Mouse (Mus musculus): ENCODE results near the gene S100a3.
A peak's percentile ranks its signal among the peaks of the same experiment; 100 is the strongest.

The S100a3 gene

GRCm38 (mm10) chr3:90626266-90627021, 66.1 kb downstream of the S100a3 start:
- no peak for DNase-seq (ENCODE audit: low read depth, low spot score)

DNA sequence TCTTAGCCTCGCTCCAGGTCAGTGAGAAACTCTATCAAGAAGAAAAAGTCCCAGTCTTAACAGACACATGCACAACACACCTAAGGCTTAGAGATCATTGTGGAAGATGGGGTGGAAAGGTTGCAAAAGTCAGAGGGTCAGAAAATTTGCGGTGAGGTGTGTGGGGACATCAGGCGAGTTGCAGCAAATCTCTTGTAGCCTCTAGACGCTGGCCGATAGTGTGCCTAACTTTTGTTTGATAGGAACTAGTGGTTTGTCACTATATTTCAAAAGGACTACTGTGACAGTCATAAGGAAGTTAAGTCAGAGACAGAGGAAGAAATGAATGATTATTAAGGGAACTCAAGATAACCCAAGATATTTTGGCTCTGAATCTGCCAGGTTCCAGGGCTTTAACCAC, 67.0 kb downstream of the S100a3 start:
- DNase-seq (ENCODE audit: low read depth, low spot score) = no peak

- DNase-seq (ENCODE audit: low read depth, low spot score) = peak; percentile 60
These were observed 67.4 kb downstream of the S100a3 start for GRCm38 (mm10) chr3:90627807-90628206.

- DNase-seq (ENCODE audit: low read depth, low spot score) = no peak
These were observed 68.9 kb downstream of the S100a3 start for GRCm38 (mm10) chr3:90629298-90629697.

DNA sequence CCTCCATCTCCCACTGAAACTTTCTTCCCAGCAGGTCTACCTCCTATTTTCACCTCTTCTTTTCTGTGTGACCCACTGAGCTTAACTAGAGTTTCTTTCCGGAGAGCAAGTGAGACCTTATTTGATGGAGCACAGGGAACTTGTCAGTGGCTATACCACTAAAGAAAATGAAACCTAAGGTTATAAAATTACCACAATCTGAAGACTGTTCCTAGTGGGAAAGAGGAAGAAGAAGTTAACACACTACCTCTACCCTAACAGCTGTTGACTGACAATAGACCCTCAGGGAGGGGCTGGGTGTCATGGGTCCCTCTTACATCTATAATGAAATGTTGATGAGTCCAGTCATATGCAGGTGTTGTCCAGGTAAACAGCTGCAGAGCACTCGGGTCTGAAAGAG, 71.6 kb downstream of the S100a3 start:
- no peak for DNase-seq (ENCODE audit: low read depth, low spot score)

DNA sequence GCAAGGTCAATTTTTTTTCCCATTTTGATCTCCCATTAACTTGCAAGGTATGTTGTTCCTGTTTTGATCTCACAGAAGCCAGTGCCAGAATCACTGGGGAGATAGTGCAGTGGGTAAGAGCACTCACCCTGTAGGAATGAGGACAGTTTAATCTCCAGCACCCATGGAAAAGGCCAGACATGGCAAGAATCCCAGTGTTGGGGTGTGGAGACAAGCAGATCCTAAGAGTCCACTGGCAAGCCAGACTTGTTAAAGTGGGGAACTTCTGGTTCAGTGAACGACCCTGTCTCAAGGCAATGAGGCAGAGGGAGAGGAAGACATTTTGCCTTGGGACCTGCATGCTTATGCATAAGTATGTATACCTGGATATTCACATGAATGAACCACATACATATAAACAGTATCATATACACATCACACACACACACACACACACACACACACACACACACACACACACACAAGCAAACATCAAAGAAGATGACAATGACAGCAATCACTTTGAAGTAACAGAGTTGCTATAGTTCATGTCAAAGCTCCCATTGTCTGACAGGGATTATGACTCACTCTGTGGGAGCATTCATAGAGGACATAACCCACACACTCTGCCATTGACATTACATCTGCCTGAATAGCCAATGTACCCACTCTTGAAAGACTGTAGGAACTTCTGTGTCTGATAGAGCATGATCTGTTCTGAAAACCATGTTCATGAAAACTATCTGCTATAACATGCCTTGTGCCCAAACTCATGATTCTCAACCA, 78.3 kb downstream of the S100a3 start:
- DNase-seq (ENCODE audit: low read depth, low spot score) = no peak

DNA sequence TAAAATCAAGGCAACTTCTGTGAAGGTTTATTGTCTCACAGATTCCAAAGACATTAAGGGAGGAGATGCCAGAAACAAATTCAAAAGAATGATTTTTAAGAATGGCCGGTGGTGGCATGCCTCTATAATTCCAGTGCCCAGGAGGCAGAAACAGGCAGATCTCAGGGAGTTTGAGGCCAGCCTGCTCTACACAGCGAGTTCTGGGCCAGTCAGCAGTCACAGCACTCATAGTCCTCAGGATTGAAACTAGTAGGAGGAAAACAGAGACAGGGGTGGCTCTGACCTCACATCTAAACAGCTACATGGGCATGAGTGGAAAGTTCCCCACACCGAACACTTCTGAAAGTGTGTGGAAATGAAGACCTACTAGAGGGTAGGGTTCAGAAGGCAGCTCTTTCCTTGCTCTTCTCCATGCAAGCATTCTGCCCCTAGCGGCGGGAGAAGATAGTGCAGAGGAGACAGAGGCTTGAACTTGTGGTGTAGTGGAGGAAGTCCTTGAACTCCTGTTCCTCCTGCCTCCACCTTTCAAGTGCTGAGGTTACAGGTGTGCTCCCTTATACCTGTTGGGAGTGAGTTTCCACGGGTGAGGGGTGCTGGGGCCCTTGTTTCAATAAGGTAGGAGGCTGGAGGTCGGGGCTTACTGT, 79.3 kb downstream of the S100a3 start:
- peak; percentile 80 for DNase-seq (ENCODE audit: low read depth, low spot score)

- DNase-seq (ENCODE audit: low read depth, low spot score) = no peak
These were observed 80.6 kb downstream of the S100a3 start for GRCm38 (mm10) chr3:90640981-90641380.

GRCm38 (mm10) chr3:90644220-90644619, 83.8 kb downstream of the S100a3 start:
- peak; percentile 73 for DNase-seq (ENCODE audit: low read depth, low spot score)

DNA sequence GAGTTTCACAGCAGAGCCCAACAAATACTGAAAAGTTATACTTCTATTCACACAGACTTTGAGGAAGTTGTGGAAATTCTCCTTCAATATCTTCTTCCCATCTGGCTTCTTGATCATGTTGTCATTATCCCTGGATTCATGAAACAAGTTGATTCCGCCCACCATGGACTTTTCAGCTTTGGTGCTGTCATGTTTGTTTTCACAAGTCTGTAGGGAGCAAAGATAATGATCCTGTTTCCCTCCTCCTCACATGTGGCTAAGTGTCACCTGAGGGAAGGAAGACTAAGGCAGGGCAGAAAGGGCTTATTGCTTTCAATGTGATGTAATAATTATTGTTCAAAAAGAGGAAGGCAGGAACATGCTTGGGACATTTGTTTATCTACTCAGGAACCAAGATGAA, 86.9 kb downstream of the S100a3 start:
- no peak for DNase-seq (ENCODE audit: low read depth, low spot score)

- DNase-seq (ENCODE audit: low read depth, low spot score) = no peak
These were observed 88.6 kb downstream of the S100a3 start for GRCm38 (mm10) chr3:90648981-90649380.

DNA sequence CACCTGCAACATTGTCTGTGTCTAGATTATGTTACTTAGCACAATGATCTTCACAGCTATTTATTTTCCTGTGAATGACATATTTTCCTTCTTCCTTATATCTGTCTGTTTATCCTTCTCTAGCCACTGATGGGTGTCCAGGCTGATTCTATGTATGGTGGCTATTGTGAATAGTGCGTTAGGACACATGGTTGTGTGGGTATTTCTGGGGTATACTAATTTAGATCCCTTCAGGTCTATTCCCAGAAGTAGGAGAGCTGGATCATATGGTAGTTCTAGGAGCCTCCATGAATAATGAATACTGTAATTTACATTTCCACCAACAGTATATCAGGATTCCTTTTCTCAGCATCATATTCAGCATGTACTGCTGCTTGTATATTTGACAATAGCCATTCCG, 89.5 kb downstream of the S100a3 start:
- DNase-seq (ENCODE audit: low read depth, low spot score) = no peak
